Mouse (Mus musculus) urinary bladder, postnatal 0 days (tissue): ENCODE results near the gene Syngr2. TPM values are rescaled to one million over a fixed set of nuclear protein-coding genes. Genes with fewer than 3 reads are reported as not detected.

Experiments
- polyA plus RNA-seq: library from polyadenylated mRNA; unstranded; fragments of >200 nt; fragmentation: Nextera tagmentation; extraction: Ambion mirVana; gene quantifications from 2 replicates; pipeline ENCODE4 v1.2.1, GENCODE M21; 2015

Gene Syngr2
- 144 and 151 TPM in 2 replicates for polyA plus RNA-seq

GRCm38 (mm10) chr11:117809407-117810311, at the start of gene Syngr2, which contains the start of gene Gm20708:
TSS of gene Syngr2 (plus strand) at chr11:117809668.
TSS of gene Gm20708 (plus strand) at chr11:117809668.

GRCm38 (mm10) chr11:117781993-117782704, 27.3 kb upstream of the Syngr2 start, which contains the start of the genes Tmc8 and Tmc6:
TSS of gene Tmc8 (plus strand) at chr11:117782076.
TSS of gene Tmc6 (minus strand) at chr11:117782198.

GRCm38 (mm10) chr11:117797511-117798159, 11.8 kb upstream of the Syngr2 start, which contains the start of gene 6030468B19Rik:
TSS of gene 6030468B19Rik (plus strand) at chr11:117797660.

GRCm38 (mm10) chr11:117825333-117826101, 16.0 kb downstream of the Syngr2 start, which contains the start of the genes Afmid and Tk1:
TSS of gene Afmid (plus strand) at chr11:117825924.
TSS of gene Tk1 (minus strand) at chr11:117826092.

GRCm38 (mm10) chr11:117848985-117849671, 39.7 kb downstream of the Syngr2 start, which contains the start of gene Birc5:
TSS of gene Birc5 (plus strand) at chr11:117849251.

GRCm38 (mm10) chr11:117860601-117861000, 51.1 kb downstream of the Syngr2 start, which contains the start of gene Tmem235:
TSS of gene Tmem235 (plus strand) at chr11:117860752.

Other genes starting within 250 kb of the Syngr2 start
- 4.8 and 5.3 TPM in 2 replicates for gene Tnrc6c, start 155.4 kb upstream of the Syngr2 start, polyA plus RNA-seq
- 4.9 and 6.1 TPM in 2 replicates for gene Tmc8, start 27.6 kb upstream of the Syngr2 start, polyA plus RNA-seq
- gene Tmc6, start 27.5 kb upstream of the Syngr2 start, polyA plus RNA-seq: 15.1 and 17.0 TPM in 2 replicates
- not detected in 2 replicates for gene 6030468B19Rik, start 12.0 kb upstream of the Syngr2 start, polyA plus RNA-seq
- gene Gm20708, start within 50 bp of the Syngr2 start, polyA plus RNA-seq: 0.31 and 0.46 TPM in 2 replicates
- gene Afmid, start 16.3 kb downstream of the Syngr2 start, polyA plus RNA-seq: 4.2 and 5.4 TPM in 2 replicates
- 36.0 and 50.9 TPM in 2 replicates for gene Tk1, start 16.4 kb downstream of the Syngr2 start, polyA plus RNA-seq
- 47.6 and 67.0 TPM in 2 replicates for gene Birc5, start 39.6 kb downstream of the Syngr2 start, polyA plus RNA-seq
- gene Tmem235, start 51.1 kb downstream of the Syngr2 start, polyA plus RNA-seq: not detected in 2 replicates
- gene Tha1, start 63.8 kb downstream of the Syngr2 start, polyA plus RNA-seq: 3.6 and 5.0 TPM in 2 replicates
- 19.0 and 19.5 TPM in 2 replicates for gene Socs3, start 160.4 kb downstream of the Syngr2 start, polyA plus RNA-seq
- gene Pgs1, start 176.6 kb downstream of the Syngr2 start, polyA plus RNA-seq: 22.7 and 23.4 TPM in 2 replicates